Mouse (Mus musculus) limb, embryonic 14.5 days (tissue): ENCODE measurements around the gene S100a5. TPM values are rescaled to one million over a fixed set of nuclear protein-coding genes. Genes with fewer than 3 reads are reported as not detected.

Experiments used
- ATAC-seq: fragments of 200-750 bp; cut with Nextera tagmentation; 2 replicates; pipeline ENCODE4 v1.8.0; 2017; ENCODE audit warnings: low read depth, moderate number of reproducible peaks, moderate TSS enrichment; ENCODE audit not compliant: low FRiP score
- DNase-seq: peaks from one replicate; pipeline ENCODE4 v3.0.0-alpha.2; 2015; ENCODE audit warnings: low spot score
- H3K27ac ChIP-seq: fragments of 300-500 bp; sonication (generic); replicated peaks from 2 replicates; pipeline ENCODE4 v1.5.1; 2014; ENCODE audit warnings: low read depth, mild to moderate bottlenecking, low read length, moderate library complexity, mixed read lengths
- H3K27me3 ChIP-seq: fragments of 300-500 bp; sonication (generic); 2 replicates; pipeline ENCODE4 v1.6.1; 2014; ENCODE audit warnings: low read length, mixed read lengths; ENCODE audit not compliant: control insufficient read depth, insufficient read depth
- H3K36me3 ChIP-seq: fragments of 300-500 bp; sonication (generic); 2 replicates; pipeline ENCODE4 v1.6.1; 2014; ENCODE audit warnings: mild to moderate bottlenecking, low read length, moderate library complexity, mixed read lengths; ENCODE audit not compliant: control insufficient read depth, insufficient read depth
- H3K4me1 ChIP-seq: fragments of 300-500 bp; sonication (generic); 2 replicates; pipeline ENCODE4 v1.6.1; 2014; ENCODE audit warnings: antibody characterized with exemption, low read length, mixed read lengths; ENCODE audit not compliant: control insufficient read depth, insufficient read depth
- H3K4me2 ChIP-seq: fragments of 300-500 bp; sonication (generic); replicated peaks from 2 replicates; pipeline ENCODE4 v1.6.1; 2014; ENCODE audit warnings: low read depth, mild to moderate bottlenecking, low read length, moderate library complexity; ENCODE audit not compliant: severe bottlenecking
- H3K4me3 ChIP-seq: fragments of 300-500 bp; sonication (generic); replicated peaks from 2 replicates; pipeline ENCODE4 v1.5.1; 2014; ENCODE audit warnings: low read length
- H3K9ac ChIP-seq: fragments of 300-500 bp; sonication (generic); 2 replicates; pipeline ENCODE4 v1.6.1; 2014; ENCODE audit warnings: mild to moderate bottlenecking, low read depth, low read length, moderate library complexity; ENCODE audit not compliant: severe bottlenecking
- H3K9me3 ChIP-seq: fragments of 300-500 bp; sonication (generic); 2 replicates; pipeline ENCODE4 v1.6.1; 2016; ENCODE audit warnings: low read length; ENCODE audit not compliant: control insufficient read depth
- POLR2A ChIP-seq: fragments of 200-500 bp; IDR thresholded peaks from 2 replicates; pipeline ENCODE4 v1.8.0; 2012; ENCODE audit warnings: inconsistent platforms, mild to moderate bottlenecking, moderate library complexity, borderline replicate concordance; ENCODE audit not compliant: insufficient read depth, insufficient read length; ENCODE audit errors: extremely low read depth
- WGBS: fragments of 180-500 bp; shearing (Covaris S2); extraction: QIAGEN DNeasy Blood & Tissue Kit; methylation state at CpG from one replicate; pipeline ENCODE4 v1.1.7; 2014; 5-methylcytosine and 5-hydroxymethylcytosine counted together
- polyA plus RNA-seq, 2 experiments: library from polyadenylated mRNA; depleted of rRNA in 1 of 2; stranded (reverse) in 1 of 2; unstranded in 1 of 2; fragments of >200 nt; fragmentation: Nextera tagmentation in 1 of 2; extraction: Ambion mirVana in 1 of 2; gene quantifications; 2 replicates each; pipeline versions ENCODE4 v1.2.1 to v1.2.3; 2012 to 2014

The S100a5 gene
- polyA plus RNA-seq, 2 experiments: not detected

DNA sequence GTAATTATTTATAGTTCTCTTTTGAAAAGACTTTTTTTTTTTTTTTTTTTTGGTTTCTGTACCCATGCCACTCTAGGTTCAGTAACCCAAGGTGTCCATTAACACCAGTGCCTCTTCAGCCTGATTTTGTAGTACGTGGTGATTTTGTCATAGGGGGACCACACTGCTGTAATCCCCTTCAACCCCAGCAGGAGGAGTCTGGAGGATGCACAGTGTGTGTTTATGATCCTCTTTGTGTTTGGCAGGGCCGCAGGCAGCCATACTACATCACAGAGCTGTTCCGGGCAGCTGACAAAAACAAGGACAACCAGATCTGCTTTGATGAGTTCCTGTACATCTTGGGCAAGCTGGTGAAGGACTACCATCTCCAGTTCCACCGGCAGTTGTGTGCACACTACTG is 49.1 kb downstream of the S100a5 start:
- H3K27ac ChIP-seq: no peak overlapping the region
- 73% methylated on average over 4 of the region's 4 CpGs for WGBS
- no peak for ATAC-seq

DNA sequence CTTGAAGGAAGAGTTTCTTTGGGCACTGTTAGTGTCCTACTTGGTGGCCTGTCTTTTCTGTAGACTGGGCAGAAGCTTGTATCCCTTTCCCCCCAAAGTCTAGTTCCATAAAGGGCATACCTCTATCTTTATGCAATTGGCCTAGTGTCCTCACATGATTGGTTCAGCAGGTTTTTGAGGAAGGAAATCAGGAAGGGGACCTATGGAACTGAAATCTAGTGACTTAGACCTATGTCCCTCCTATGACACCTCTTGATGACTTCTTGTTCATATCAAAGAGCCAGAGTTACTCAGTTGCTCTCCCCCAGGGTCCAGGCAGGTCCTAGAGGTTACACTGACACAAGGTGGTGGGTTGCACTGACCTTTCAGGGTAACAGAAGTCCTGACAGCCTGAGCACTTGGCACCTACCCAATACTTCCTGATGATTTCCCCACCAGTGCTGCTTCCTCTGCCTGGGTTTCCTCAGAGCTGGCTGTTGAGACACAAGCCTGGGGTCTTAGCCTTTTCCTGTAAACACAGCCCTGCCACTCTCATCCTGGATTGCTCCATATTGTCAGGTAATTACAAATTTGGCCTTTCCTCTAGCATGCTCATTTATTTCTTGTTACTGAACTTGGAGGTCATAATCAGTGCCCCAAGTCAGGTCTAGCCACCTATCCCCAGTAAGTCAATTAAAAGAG is 51.2 kb downstream of the S100a5 start:
- ATAC-seq (no peak), DNase-seq (no peak)
- no peak overlapping the region for H3K4me3 ChIP-seq
- TF ChIP-seq POLR2A: no peak
- H3K27ac ChIP-seq: no peak overlapping the region
- no peaks in the 10 kb centered on the region for H3K36me3 ChIP-seq
- H3K4me1 ChIP-seq: no peaks in the 10 kb centered on the region
- no peak overlapping the region for H3K9ac ChIP-seq
- no peaks in the 10 kb centered on the region for H3K9me3 ChIP-seq
- H3K27me3 ChIP-seq: no peaks in the 10 kb centered on the region
- no peak overlapping the region for H3K4me2 ChIP-seq

More for the DNA sequence above, 49.1 kb downstream of the S100a5 start:
- H3K4me1 ChIP-seq: no peaks in the 10 kb centered on the region
- H3K4me3 ChIP-seq: no peak overlapping the region
- H3K9me3 ChIP-seq: no peaks in the 10 kb centered on the region
- no peaks in the 10 kb centered on the region for H3K36me3 ChIP-seq
- no peak overlapping the region for H3K4me2 ChIP-seq
- H3K27me3 ChIP-seq: no peaks in the 10 kb centered on the region
- no peak for DNase-seq
- no peak for TF ChIP-seq POLR2A
- no peak overlapping the region for H3K9ac ChIP-seq

Other genes starting within 250 kb of the S100a5 start
- 64.7 and 92.1 TPM in 2 replicates for gene Slc27a3, start 218.6 kb upstream of the S100a5 start, polyA plus RNA-seq (2012; rRNA removed)
- 30.5 and 34.7 TPM in 2 replicates for gene Slc27a3, start 218.6 kb upstream of the S100a5 start, polyA plus RNA-seq (2014; fragmentation: Nextera tagmentation; extraction: Ambion mirVana)
- gene Ints3, start 174.9 kb upstream of the S100a5 start, polyA plus RNA-seq (2012; rRNA removed): 52.8 and 55.9 TPM in 2 replicates
- 26.0 and 32.5 TPM in 2 replicates for gene Ints3, start 174.9 kb upstream of the S100a5 start, polyA plus RNA-seq (2014; fragmentation: Nextera tagmentation; extraction: Ambion mirVana)
- gene Npr1, start 142.7 kb upstream of the S100a5 start, polyA plus RNA-seq (2012; rRNA removed): 15.5 and 16.0 TPM in 2 replicates
- 4.8 and 4.9 TPM in 2 replicates for gene Npr1, start 142.7 kb upstream of the S100a5 start, polyA plus RNA-seq (2014; fragmentation: Nextera tagmentation; extraction: Ambion mirVana)
- gene Ilf2, start 132.4 kb upstream of the S100a5 start, polyA plus RNA-seq (2012; rRNA removed): 117 and 137 TPM in 2 replicates
- gene Ilf2, start 132.4 kb upstream of the S100a5 start, polyA plus RNA-seq (2014; fragmentation: Nextera tagmentation; extraction: Ambion mirVana): 169 and 186 TPM in 2 replicates
- 54.8 and 57.8 TPM in 2 replicates for gene Snapin, start 117.5 kb upstream of the S100a5 start, polyA plus RNA-seq (2012; rRNA removed)
- gene Snapin, start 117.5 kb upstream of the S100a5 start, polyA plus RNA-seq (2014; fragmentation: Nextera tagmentation; extraction: Ambion mirVana): 87.6 and 91.3 TPM in 2 replicates
- 155 and 169 TPM in 2 replicates for gene Chtop, start 99.0 kb upstream of the S100a5 start, polyA plus RNA-seq (2012; rRNA removed)
- 103 and 114 TPM in 2 replicates for gene Chtop, start 99.0 kb upstream of the S100a5 start, polyA plus RNA-seq (2014; fragmentation: Nextera tagmentation; extraction: Ambion mirVana)
- gene S100a1, start 94.1 kb upstream of the S100a5 start, polyA plus RNA-seq (2012; rRNA removed): 23.6 and 33.6 TPM in 2 replicates
- 30.2 and 32.5 TPM in 2 replicates for gene S100a1, start 94.1 kb upstream of the S100a5 start, polyA plus RNA-seq (2014; fragmentation: Nextera tagmentation; extraction: Ambion mirVana)
- 21.7 and 34.1 TPM in 2 replicates for gene S100a13, start 94.1 kb upstream of the S100a5 start, polyA plus RNA-seq (2012; rRNA removed)
- 37.1 and 44.7 TPM in 2 replicates for gene S100a13, start 94.1 kb upstream of the S100a5 start, polyA plus RNA-seq (2014; fragmentation: Nextera tagmentation; extraction: Ambion mirVana)
- gene S100a14, start 81.7 kb upstream of the S100a5 start, polyA plus RNA-seq (2012; rRNA removed): 21.3 and 51.3 TPM in 2 replicates
- gene S100a14, start 81.7 kb upstream of the S100a5 start, polyA plus RNA-seq (2014; fragmentation: Nextera tagmentation; extraction: Ambion mirVana): 23.7 and 33.4 TPM in 2 replicates
- gene S100a16, start 71.3 kb upstream of the S100a5 start, polyA plus RNA-seq (2012; rRNA removed): 81.6 and 88.6 TPM in 2 replicates
- 232 and 269 TPM in 2 replicates for gene S100a16, start 71.3 kb upstream of the S100a5 start, polyA plus RNA-seq (2014; fragmentation: Nextera tagmentation; extraction: Ambion mirVana)
- 0.92 and 1.3 TPM in 2 replicates for gene S100a3, start 47.9 kb upstream of the S100a5 start, polyA plus RNA-seq (2012; rRNA removed)
- 1.00 and 1.1 TPM in 2 replicates for gene S100a3, start 47.9 kb upstream of the S100a5 start, polyA plus RNA-seq (2014; fragmentation: Nextera tagmentation; extraction: Ambion mirVana)
- gene S100a2, start 18.3 kb upstream of the S100a5 start, polyA plus RNA-seq (2012; rRNA removed): not detected in 2 replicates
- not detected in 2 replicates for gene S100a2, start 18.3 kb upstream of the S100a5 start, polyA plus RNA-seq (2014; fragmentation: Nextera tagmentation; extraction: Ambion mirVana)
- not detected in 2 replicates for gene Gm42674, start 6.6 kb upstream of the S100a5 start, polyA plus RNA-seq (2012; rRNA removed)
- not detected in 2 replicates for gene Gm42674, start 6.6 kb upstream of the S100a5 start, polyA plus RNA-seq (2014; fragmentation: Nextera tagmentation; extraction: Ambion mirVana)
- 18.0 and 26.2 TPM in 2 replicates for gene S100a4, start 4.8 kb upstream of the S100a5 start, polyA plus RNA-seq (2012; rRNA removed)
- gene S100a4, start 4.8 kb upstream of the S100a5 start, polyA plus RNA-seq (2014; fragmentation: Nextera tagmentation; extraction: Ambion mirVana): 17.9 and 18.0 TPM in 2 replicates
- 92.4 and 108 TPM in 2 replicates for gene S100a6, start 4.4 kb downstream of the S100a5 start, polyA plus RNA-seq (2012; rRNA removed)
- gene S100a6, start 4.4 kb downstream of the S100a5 start, polyA plus RNA-seq (2014; fragmentation: Nextera tagmentation; extraction: Ambion mirVana): 203 and 233 TPM in 2 replicates
- 0.98 and 1.0 TPM in 2 replicates for gene S100a7a, start 45.5 kb downstream of the S100a5 start, polyA plus RNA-seq (2012; rRNA removed)
- gene S100a7a, start 45.5 kb downstream of the S100a5 start, polyA plus RNA-seq (2014; fragmentation: Nextera tagmentation; extraction: Ambion mirVana): 0.21 and 0.43 TPM in 2 replicates
- 10.2 and 20.4 TPM in 2 replicates for gene S100a8, start 60.5 kb downstream of the S100a5 start, polyA plus RNA-seq (2012; rRNA removed)
- gene S100a8, start 60.5 kb downstream of the S100a5 start, polyA plus RNA-seq (2014; fragmentation: Nextera tagmentation; extraction: Ambion mirVana): 8.4 and 34.9 TPM in 2 replicates
- 14.2 and 15.8 TPM in 2 replicates for gene S100a9, start 87.2 kb downstream of the S100a5 start, polyA plus RNA-seq (2012; rRNA removed)
- gene S100a9, start 87.2 kb downstream of the S100a5 start, polyA plus RNA-seq (2014; fragmentation: Nextera tagmentation; extraction: Ambion mirVana): 9.7 and 29.8 TPM in 2 replicates
- 0.19 and 0.23 TPM in 2 replicates for gene Pglyrp4, start 118.4 kb downstream of the S100a5 start, polyA plus RNA-seq (2012; rRNA removed)
- gene Pglyrp4, start 118.4 kb downstream of the S100a5 start, polyA plus RNA-seq (2014; fragmentation: Nextera tagmentation; extraction: Ambion mirVana): 0.12 and 0.18 TPM in 2 replicates
- gene Gm5849, start 169.4 kb downstream of the S100a5 start, polyA plus RNA-seq (2012; rRNA removed): not detected in 2 replicates
- not detected in 2 replicates for gene Gm5849, start 169.4 kb downstream of the S100a5 start, polyA plus RNA-seq (2014; fragmentation: Nextera tagmentation; extraction: Ambion mirVana)